Mouse (Mus musculus) embryonic facial prominence, embryonic 12.5 days (tissue): ENCODE results near the gene Rbms3. TPM values are rescaled to one million over a fixed set of nuclear protein-coding genes. Genes with fewer than 3 reads are reported as not detected.
A peak's percentile ranks its signal among the peaks of the same experiment; 100 is the strongest.

Experiments used
- ATAC-seq: fragments of 200-750 bp; cut with Nextera tagmentation; 2 replicates; pipeline ENCODE4 v1.8.0; 2017; ENCODE audit not compliant: insufficient number of reproducible peaks, insufficient read depth, low FRiP score, low TSS enrichment
- H3K27ac ChIP-seq: fragments of 300-500 bp; sonication (generic); 2 replicates; pipeline ENCODE4 v1.5.1; 2016; ENCODE audit warnings: mild to moderate bottlenecking
- H3K27me3 ChIP-seq: fragments of 300-500 bp; sonication (generic); 2 replicates; pipeline ENCODE4 v1.6.1; 2016; ENCODE audit warnings: mild to moderate bottlenecking, moderate library complexity
- H3K36me3 ChIP-seq: fragments of 300-500 bp; sonication (generic); 2 replicates; pipeline ENCODE4 v1.6.1; 2016; ENCODE audit warnings: mild to moderate bottlenecking
- H3K4me1 ChIP-seq: fragments of 300-500 bp; sonication (generic); 2 replicates; pipeline ENCODE4 v1.6.1; 2016
- H3K4me2 ChIP-seq: fragments of 300-500 bp; sonication (generic); replicated peaks from 2 replicates; pipeline ENCODE4 v1.6.1; 2016; ENCODE audit warnings: mild to moderate bottlenecking, moderate library complexity
- H3K4me3 ChIP-seq: fragments of 300-500 bp; sonication (generic); 2 replicates; pipeline ENCODE4 v1.5.1; 2016; ENCODE audit warnings: mild to moderate bottlenecking
- H3K9ac ChIP-seq: fragments of 300-500 bp; sonication (generic); 2 replicates; pipeline ENCODE4 v1.6.1; 2016; ENCODE audit warnings: mild to moderate bottlenecking, moderate library complexity
- H3K9me3 ChIP-seq: fragments of 300-500 bp; sonication (generic); 2 replicates; pipeline ENCODE4 v1.6.1; 2016; ENCODE audit warnings: mild to moderate bottlenecking, moderate library complexity
- WGBS: fragments of 180-500 bp; shearing (Covaris S2); methylation state at CpG from one replicate; pipeline ENCODE4 v1.1.7; 2016; 5-methylcytosine and 5-hydroxymethylcytosine counted together
- polyA plus RNA-seq: library from polyadenylated mRNA; unstranded; fragments of >200 nt; fragmentation: Nextera tagmentation; extraction: Ambion mirVana; gene quantifications from 2 replicates; pipeline ENCODE4 v1.2.1, GENCODE M21; 2016

The Rbms3 gene
- polyA plus RNA-seq, 1 experiment from 2014 or later: 94.1 TPM

DNA sequence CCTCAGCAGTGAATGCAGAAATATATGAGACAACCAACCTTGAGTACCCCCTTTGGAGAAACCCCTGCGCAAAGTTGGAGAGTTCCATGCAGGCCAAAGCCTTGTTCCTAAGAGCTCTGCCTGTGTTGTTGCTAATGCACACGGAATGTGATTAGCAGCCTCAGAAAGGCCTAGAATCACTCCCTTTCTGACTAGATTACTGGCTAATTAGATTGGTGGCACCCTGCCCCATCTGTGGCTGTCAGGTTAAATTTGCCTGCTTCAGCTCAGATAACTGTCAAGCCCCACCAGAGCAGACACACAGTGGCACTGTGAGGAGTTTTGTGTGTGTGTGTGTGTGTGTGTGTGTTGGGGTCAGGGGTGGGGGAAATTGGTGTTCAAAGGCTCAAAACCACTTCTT lies 724.1 kb downstream of the Rbms3 start:
- no peaks in the 10 kb centered on the region for H3K27me3 ChIP-seq
- peaks cover 22% of the 10 kb centered on the region for H3K4me1 ChIP-seq
- no peaks in the 10 kb centered on the region for H3K9me3 ChIP-seq
- no peak overlapping the region for H3K9ac ChIP-seq
- no peaks in the 10 kb centered on the region for H3K36me3 ChIP-seq
- no peak overlapping the region for H3K4me2 ChIP-seq
- no peak overlapping the region for H3K4me3 ChIP-seq
- H3K27ac ChIP-seq: no peak overlapping the region
- 63% methylated on average over 2 of the region's 2 CpGs for WGBS
- no peak for ATAC-seq

DNA sequence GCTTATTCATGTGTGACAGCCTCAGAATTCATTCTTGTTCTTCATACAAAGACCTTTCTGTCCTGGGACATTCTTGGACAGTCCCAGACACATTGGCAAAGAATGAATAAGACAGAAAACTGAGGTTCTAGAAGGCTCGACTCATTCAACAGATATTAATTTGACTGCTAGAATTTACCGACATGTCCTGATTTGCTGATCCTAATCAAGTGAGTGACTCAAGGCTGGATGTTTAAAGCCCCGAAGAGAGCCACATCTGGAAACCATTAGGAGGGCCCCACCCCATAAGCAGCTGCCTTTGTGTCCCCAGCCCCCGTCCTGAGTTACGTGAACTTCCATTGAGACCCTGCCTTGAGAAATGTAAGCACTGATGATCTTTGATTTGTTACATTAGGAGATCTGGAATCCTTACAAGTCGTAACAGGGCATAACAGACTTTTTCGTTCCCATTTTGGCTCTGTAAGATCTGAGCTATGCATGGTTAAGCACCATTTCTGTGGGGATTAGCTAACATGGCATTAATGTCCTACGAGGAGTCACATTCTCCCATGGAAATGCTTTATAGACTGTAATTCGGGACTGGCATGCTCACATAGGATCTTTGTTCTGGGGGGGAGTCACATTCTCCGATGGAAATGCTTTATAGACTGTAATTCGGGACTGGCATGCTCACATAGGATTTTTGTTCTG lies 726.3 kb downstream of the Rbms3 start:
- H3K4me1 ChIP-seq: peaks cover 22% of the 10 kb centered on the region
- H3K9me3 ChIP-seq: no peaks in the 10 kb centered on the region
- ATAC-seq: peak; percentile 64
- no peak overlapping the region for H3K4me3 ChIP-seq
- no peaks in the 10 kb centered on the region for H3K36me3 ChIP-seq
- no peak overlapping the region for H3K9ac ChIP-seq
- peak overlapping the region; percentile 76 for H3K27ac ChIP-seq
- H3K27me3 ChIP-seq: no peaks in the 10 kb centered on the region
- no peak overlapping the region for H3K4me2 ChIP-seq
- 21% methylated on average over 11 of the region's 11 CpGs for WGBS

DNA sequence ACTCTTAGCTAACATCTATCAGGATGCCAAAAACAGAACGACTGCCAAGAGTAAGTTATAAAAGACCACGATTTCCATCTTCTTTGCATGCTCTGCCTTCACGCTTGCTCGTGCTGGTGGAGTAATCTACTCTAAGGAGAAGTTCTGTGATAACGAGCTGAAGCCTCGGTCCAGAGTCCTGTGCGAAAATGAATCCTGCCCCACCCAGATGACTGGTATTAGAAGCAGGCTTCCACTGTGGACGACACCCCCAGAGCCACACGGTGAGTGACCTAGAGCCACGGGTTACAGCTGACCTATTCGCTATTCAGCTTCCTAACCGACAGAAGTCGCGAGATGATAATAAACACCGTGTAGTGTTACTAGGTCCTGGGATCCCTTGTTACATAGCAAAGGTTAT lies 730.3 kb downstream of the Rbms3 start:
- Histone ChIP-seq H3K4me3 (no peak overlapping the region), H3K27me3 (no peaks in the 10 kb centered on the region), H3K27ac (no peak overlapping the region), H3K36me3 (no peaks in the 10 kb centered on the region), H3K4me2 (no peak overlapping the region), H3K4me1 (peaks cover 15% of the 10 kb centered on the region), H3K9me3 (no peaks in the 10 kb centered on the region), H3K9ac (no peak overlapping the region)
- WGBS: 67% methylated on average over 15 of the region's 15 CpGs
- no peak for ATAC-seq

DNA sequence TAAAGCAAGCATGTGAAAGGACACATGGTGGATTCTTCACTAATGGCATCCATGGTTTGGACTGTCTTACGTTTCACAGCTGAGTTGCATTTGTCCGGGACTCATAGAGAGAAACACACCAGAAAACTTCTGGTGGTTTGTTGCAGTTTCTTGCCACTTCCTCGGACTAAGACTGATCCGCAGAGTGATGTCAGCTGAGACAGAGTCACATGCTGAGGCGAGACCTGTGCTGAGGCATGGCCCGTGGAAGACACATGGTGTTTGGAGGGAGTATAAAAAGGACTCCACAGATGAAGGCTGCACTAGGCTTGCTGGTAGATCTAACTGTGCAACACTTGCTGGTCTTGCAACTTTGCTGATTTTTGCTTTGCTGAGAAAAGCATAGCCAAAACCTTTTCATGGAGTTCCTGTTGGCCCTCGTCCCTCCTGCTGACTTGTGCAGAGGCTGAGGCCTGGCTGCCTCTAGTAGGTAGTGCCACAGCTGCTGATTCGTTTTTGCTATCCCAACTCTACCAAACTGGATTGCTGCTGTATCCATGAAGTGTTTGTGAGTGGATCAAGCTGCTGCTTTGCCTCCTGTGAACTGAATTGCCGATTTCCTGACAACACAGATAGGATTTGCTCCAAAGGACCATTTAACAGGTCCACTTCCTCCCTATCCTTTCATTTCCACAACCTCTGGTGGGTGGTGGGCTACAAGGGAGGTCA lies 742.6 kb downstream of the Rbms3 start:
- WGBS: 81% methylated on average over 9 of the region's 9 CpGs
- H3K36me3 ChIP-seq: no peaks in the 10 kb centered on the region
- H3K4me1 ChIP-seq: peaks cover 5% of the 10 kb centered on the region; the same call in 1 of the 2 replicates
- ATAC-seq: no peak
- no peak overlapping the region for H3K27ac ChIP-seq
- no peaks in the 10 kb centered on the region for H3K9me3 ChIP-seq
- no peak overlapping the region for H3K4me2 ChIP-seq
- H3K27me3 ChIP-seq: no peaks in the 10 kb centered on the region
- H3K4me3 ChIP-seq: no peak overlapping the region
- H3K9ac ChIP-seq: no peak overlapping the region

GRCm38 (mm10) chr9:116885617-116886016 lies 744.1 kb downstream of the Rbms3 start:
- H3K27me3 ChIP-seq: no peaks in the 10 kb centered on the region
- H3K4me3 ChIP-seq: no peak overlapping the region
- no peaks in the 10 kb centered on the region for H3K9me3 ChIP-seq
- no peak for ATAC-seq
- no peak overlapping the region for H3K27ac ChIP-seq
- H3K36me3 ChIP-seq: no peaks in the 10 kb centered on the region
- 42% methylated on average over 5 of the region's 5 CpGs for WGBS
- H3K9ac ChIP-seq: no peak overlapping the region
- no peak overlapping the region for H3K4me2 ChIP-seq
- peaks cover 5% of the 10 kb centered on the region; the same call in 1 of the 2 replicates for H3K4me1 ChIP-seq

DNA sequence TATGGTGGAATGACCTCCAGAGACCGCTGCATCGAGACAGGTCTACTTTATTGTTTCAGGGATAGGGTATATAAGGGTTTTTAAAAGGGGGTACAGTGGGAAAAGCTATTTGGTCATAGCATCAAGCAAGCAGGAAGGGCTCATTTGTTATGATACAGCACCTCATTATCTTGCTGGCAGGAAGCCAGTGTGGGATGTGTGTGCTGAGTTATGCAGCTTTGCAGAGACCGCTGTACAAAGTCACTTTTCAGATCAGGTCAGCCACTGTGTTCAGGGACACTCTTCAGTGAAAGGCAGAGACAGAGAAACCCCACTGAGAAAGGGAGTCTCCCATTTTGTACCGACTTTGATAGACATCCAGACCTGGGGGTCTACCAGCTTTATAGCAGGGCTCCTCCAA lies 749.2 kb downstream of the Rbms3 start:
- no peak for ATAC-seq
- WGBS: 92% methylated on average over 4 of the region's 4 CpGs

GRCm38 (mm10) chr9:116879600-116880457 lies 749.9 kb downstream of the Rbms3 start:
- H3K9me3 ChIP-seq: no peaks in the 10 kb centered on the region
- WGBS: 87% methylated on average over 10 of the region's 10 CpGs
- no peak overlapping the region for H3K4me2 ChIP-seq
- H3K4me3 ChIP-seq: no peak overlapping the region
- H3K27me3 ChIP-seq: no peaks in the 10 kb centered on the region
- no peak overlapping the region for H3K9ac ChIP-seq
- no peak overlapping the region for H3K27ac ChIP-seq
- 0 out of 2 replicates have a peak, but pooled peaks cover 3% of the 10 kb centered on the region for H3K36me3 ChIP-seq
- H3K4me1 ChIP-seq: 0 out of 2 replicates have a peak, but pooled peaks cover 4% of the 10 kb centered on the region
- ATAC-seq: no peak

More for the DNA sequence above, 749.2 kb downstream of the Rbms3 start:
- Histone ChIP-seq H3K27ac (no peak overlapping the region), H3K9ac (no peak overlapping the region), H3K9me3 (no peaks in the 10 kb centered on the region), H3K4me2 (no peak overlapping the region), H3K36me3 (0 out of 2 replicates have a peak, but pooled peaks cover 3% of the 10 kb centered on the region), H3K4me3 (no peak overlapping the region), H3K27me3 (no peaks in the 10 kb centered on the region), H3K4me1 (no peaks in the 10 kb centered on the region)

GRCm38 (mm10) chr9:116876786-116877185 lies 752.9 kb downstream of the Rbms3 start:
- Histone ChIP-seq H3K27ac (no peak overlapping the region), H3K9ac (no peak overlapping the region), H3K27me3 (no peaks in the 10 kb centered on the region), H3K4me3 (no peak overlapping the region), H3K36me3 (0 out of 2 replicates have a peak, but pooled peaks cover 3% of the 10 kb centered on the region), H3K9me3 (no peaks in the 10 kb centered on the region), H3K4me1 (peaks cover 21% of the 10 kb centered on the region), H3K4me2 (no peak overlapping the region)
- 54% methylated on average over 3 of the region's 3 CpGs for WGBS
- ATAC-seq: no peak

DNA sequence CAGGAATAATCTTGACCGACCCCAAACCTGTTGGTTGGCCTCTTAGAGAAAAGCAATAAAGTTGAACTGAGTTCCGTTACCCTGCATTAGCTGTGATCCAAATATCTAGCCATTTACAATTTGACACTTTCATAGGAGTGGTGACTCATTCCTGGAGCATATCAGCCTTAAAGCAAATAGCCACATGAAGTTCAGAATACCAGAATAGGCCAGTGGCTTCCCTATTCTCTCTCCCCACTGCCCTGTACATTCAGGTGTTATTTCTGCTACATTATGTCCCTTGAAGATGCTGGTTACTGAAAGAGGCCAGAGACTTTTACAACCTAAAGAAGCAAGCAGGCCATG lies 755.8 kb downstream of the Rbms3 start:
- 13% methylated on average over 2 of the region's 2 CpGs for WGBS
- Histone ChIP-seq H3K36me3 (no peaks in the 10 kb centered on the region), H3K9me3 (no peaks in the 10 kb centered on the region), H3K9ac (no peak overlapping the region), H3K27ac (peak overlapping the region; percentile 46), H3K4me1 (peaks cover 21% of the 10 kb centered on the region), H3K4me3 (no peak overlapping the region), H3K4me2 (no peak overlapping the region), H3K27me3 (no peaks in the 10 kb centered on the region)
- no peak for ATAC-seq

DNA sequence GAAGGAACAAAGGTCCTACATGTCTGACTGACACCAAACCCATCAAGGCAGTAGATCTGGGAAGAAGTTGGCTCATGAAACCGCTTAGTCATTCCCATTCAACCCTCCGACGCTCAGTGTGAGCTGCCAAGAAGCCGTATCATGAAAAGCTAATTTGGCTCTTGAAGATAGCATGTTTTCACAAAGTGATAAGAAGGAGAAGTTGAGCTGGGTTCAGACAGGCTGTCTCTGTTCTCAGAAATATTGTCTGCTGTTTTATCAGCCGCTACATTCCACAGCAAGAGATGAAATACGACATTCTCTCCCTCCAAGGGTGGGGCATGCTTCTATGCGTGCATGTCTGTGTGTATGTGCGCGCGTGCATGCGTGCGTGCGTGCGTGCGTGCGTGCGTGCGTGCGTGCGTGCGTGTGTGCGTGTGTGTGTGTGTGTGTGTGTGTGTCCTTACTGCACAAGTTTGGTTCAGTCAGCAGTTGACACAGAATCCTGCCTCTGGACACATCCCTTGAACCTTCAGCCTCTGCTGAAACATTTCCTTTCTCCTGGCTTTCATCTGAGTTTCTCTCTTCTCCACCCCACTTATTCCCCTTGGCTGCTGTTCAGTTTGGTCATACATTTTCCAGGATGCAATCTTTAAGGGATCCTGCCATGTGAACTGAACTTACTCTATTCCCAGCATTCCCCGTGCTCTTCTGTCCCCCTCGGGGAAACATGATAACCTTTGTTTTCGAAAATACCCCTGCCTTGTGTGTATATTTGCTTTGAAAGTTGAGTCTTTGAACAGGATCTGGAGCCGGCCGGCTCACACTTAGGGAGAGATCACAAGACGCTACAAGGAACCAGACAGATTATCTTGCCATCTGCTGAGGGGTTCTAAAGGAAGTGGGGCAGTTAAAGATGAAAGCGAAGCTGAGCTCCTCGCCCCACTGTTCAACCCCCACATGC lies 756.4 kb downstream of the Rbms3 start:
- no peak overlapping the region for H3K9ac ChIP-seq
- H3K4me1 ChIP-seq: peaks cover 21% of the 10 kb centered on the region
- ATAC-seq: no peak
- no peak overlapping the region for H3K4me2 ChIP-seq
- no peak overlapping the region for H3K4me3 ChIP-seq
- no peaks in the 10 kb centered on the region for H3K27me3 ChIP-seq
- H3K9me3 ChIP-seq: no peaks in the 10 kb centered on the region
- no peaks in the 10 kb centered on the region for H3K36me3 ChIP-seq
- H3K27ac ChIP-seq: peak overlapping the region; percentile 46
- WGBS: 60% methylated on average over 30 of the region's 30 CpGs

GRCm38 (mm10) chr9:116872346-116872745 lies 757.4 kb downstream of the Rbms3 start:
- ATAC-seq: no peak
- H3K27me3 ChIP-seq: no peaks in the 10 kb centered on the region
- H3K27ac ChIP-seq: no peak overlapping the region
- no peak overlapping the region for H3K9ac ChIP-seq
- H3K4me2 ChIP-seq: no peak overlapping the region
- no peaks in the 10 kb centered on the region for H3K9me3 ChIP-seq
- peaks cover 21% of the 10 kb centered on the region for H3K4me1 ChIP-seq
- H3K4me3 ChIP-seq: no peak overlapping the region
- H3K36me3 ChIP-seq: no peaks in the 10 kb centered on the region
- 79% methylated on average over 6 of the region's 6 CpGs for WGBS
